Mouse (Mus musculus) MEL (cell line): ENCODE measurements at regions not wholly inside any gene's neighbourhood (a gene's known extent, or its start where the extent isn't known, plus 50 kb on each side); places are given as distances from the start of the nearest gene placed in this dataset.

Experiments used
- CTCF ChIP-seq, 3 experiments: IDR thresholded peaks in 2 of 3; conservative IDR thresholded peaks in 1 of 3; 2 replicates each; pipeline ENCODE4 v1.5.1; 2011 to 2012; ENCODE audit warnings: low read length in 3 of 3, low read depth in 2 of 3, mild to moderate bottlenecking in 2 of 3, improper control_type of control experiment in 1 of 3, inconsistent platforms in 1 of 3, mixed read lengths in 1 of 3, moderate library complexity in 1 of 3; ENCODE audit not compliant: control insufficient read depth in 1 of 3, insufficient read depth in 1 of 3, poor library complexity in 1 of 3, severe bottlenecking in 1 of 3
- SIN3A ChIP-seq: IDR thresholded peaks from 2 replicates; pipeline ENCODE4 v1.6.1; 2012; ENCODE audit warnings: low read length, improper control_type of control experiment, inconsistent platforms
- TCF12 ChIP-seq: IDR thresholded peaks from 2 replicates; pipeline ENCODE4 v1.6.1; 2014; ENCODE audit warnings: low read depth, mild to moderate bottlenecking, inconsistent platforms, low read length, improper control_type of control experiment, moderate library complexity

DNA sequence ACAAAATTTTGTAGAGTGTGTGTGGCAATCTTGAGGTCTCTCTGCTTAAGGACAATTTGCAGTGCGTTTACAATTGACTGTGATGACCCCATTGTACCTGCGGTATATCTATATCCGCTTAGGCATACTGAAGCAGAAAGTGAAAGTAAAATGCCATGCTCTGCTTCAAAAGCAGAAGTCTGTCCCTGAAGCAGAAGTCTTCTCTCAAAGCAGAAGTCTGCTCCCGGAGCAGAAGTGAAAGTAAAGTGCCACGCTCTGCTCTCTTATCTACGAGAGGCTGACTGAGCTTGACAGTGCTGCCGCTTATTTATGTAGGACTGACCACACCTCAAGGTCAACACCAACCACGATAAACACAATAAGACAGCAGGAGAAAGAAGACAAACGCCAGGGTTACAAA, 471.3 kb downstream of the Lrfn5 start:
- TF ChIP-seq TCF12 (no peak), SIN3A (peak; percentile 77), CTCF (IDR thresholded peaks at IDR 0.05 in 2 of 3, conservative IDR thresholded peaks at IDR 0.05 in 1 of 3; ENCODE audit: control insufficient read depth in 1 of 3, insufficient read depth in 1 of 3, low read depth in 2 of 3, low read length in 3 of 3, poor library complexity in 1 of 3, severe bottlenecking in 1 of 3) (no peak)
